8 mouse cellular contexts compared by ENCODE assay signal in the genomic region with DNA sequence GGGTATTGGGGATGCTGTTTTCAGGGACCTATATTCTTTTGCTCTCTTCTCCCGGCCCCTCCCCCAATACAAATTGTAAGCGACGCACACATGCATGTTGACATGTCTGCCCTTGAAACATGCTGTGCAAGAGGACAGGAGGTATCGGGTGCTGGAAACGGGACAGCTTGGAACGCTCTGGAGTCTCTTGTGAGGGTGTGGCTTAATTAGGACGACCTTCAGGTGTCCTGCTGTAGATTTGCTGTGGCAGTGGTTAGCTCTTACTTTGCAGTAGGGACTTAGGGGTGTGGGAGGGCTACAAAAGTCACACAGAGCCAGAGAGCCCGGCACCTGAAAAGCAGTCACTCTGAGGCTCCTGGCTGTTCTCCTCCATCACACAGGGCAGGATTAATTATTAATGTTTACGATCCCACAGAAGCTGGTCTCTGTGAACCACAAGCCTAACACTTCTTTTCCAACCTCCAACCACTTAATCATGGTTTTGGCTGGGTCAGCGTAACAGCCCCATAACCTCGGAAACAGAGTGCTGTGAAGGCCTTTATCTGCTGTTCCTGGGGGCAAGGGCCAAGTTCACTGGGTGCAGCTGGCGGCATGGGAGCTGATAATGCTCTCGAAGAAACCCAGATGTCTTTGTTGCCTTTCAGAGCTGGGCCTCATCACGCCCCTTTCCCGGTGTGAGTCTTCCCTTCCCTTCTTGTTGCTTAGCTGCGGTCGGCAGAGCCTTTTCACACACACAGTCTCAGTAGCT. TPM values are rescaled to one million over a fixed set of nuclear protein-coding genes. Genes with fewer than 3 reads are reported as not detected.
DNase-seq lines count a peak whose midpoint lies in the region; ATAC-seq and TF ChIP-seq lines count a peak whose summit lies in the region.

No protein-coding gene starts in this region.

- WGBS in neural tube, embryonic 15.5 days: 30% methylated on average over 17 of the region's 17 CpGs
- WGBS in heart, embryonic 16.5 days: 20% methylated on average over 17 of the region's 17 CpGs
- WGBS in stomach, postnatal 0 days: 30% methylated on average over 17 of the region's 17 CpGs
- WGBS in midbrain, embryonic 15.5 days: 49% methylated on average over 17 of the region's 17 CpGs

- peak; percentile 30 for DNase-seq in neural tube, embryonic 10.5 days (ENCODE audit: extremely low spot score, low spot score)
- peak; percentile 56 to 75 for DNase-seq in kidney, postnatal 4 days
- DNase-seq in stomach, postnatal 0 days (ENCODE audit: low spot score): peak; percentile 51
- no peak for DNase-seq in B cell, adult 2 months
- no peak for DNase-seq in cerebellum, adult 8-10 months

- no peak overlapping the region for H3K9ac ChIP-seq in neural tube, embryonic 15.5 days (replicated peaks)
- peak overlapping the region; percentile 40; the same call in 1 of the 2 replicates for H3K9ac ChIP-seq in heart, embryonic 16.5 days (ENCODE audit: low read length)
- H3K9ac ChIP-seq in stomach, postnatal 0 days (ENCODE audit: low read length): no peak overlapping the region
- H3K9ac ChIP-seq in midbrain, embryonic 15.5 days: no peak overlapping the region

- H3K27me3 ChIP-seq in neural tube, embryonic 15.5 days (replicated peaks): no peaks in the 10 kb centered on the region
- no peaks in the 10 kb centered on the region for H3K27me3 ChIP-seq in heart, embryonic 16.5 days (ENCODE audit: control insufficient read depth, insufficient read depth, low read length)
- H3K27me3 ChIP-seq in stomach, postnatal 0 days (ENCODE audit: control insufficient read depth, insufficient read depth, low read length): no peaks in the 10 kb centered on the region
- H3K27me3 ChIP-seq in midbrain, embryonic 15.5 days (replicated peaks): no peaks in the 10 kb centered on the region

- no peak overlapping the region for H3K4me2 ChIP-seq in neural tube, embryonic 15.5 days
- H3K4me2 ChIP-seq in heart, embryonic 16.5 days (ENCODE audit: low read depth, low read length): 0 out of 2 replicates have a peak overlapping the region, but pooled peaks have one; percentile 16
- no peak overlapping the region for H3K4me2 ChIP-seq in stomach, postnatal 0 days (replicated peaks; ENCODE audit: low read depth)
- no peak overlapping the region for H3K4me2 ChIP-seq in midbrain, embryonic 15.5 days

- no peaks in the 10 kb centered on the region for H3K36me3 ChIP-seq in neural tube, embryonic 15.5 days
- H3K36me3 ChIP-seq in heart, embryonic 16.5 days (ENCODE audit: control insufficient read depth, insufficient read depth): no peaks in the 10 kb centered on the region
- H3K36me3 ChIP-seq in stomach, postnatal 0 days (ENCODE audit: control insufficient read depth, insufficient read depth, low read length): no peaks in the 10 kb centered on the region
- H3K36me3 ChIP-seq in midbrain, embryonic 15.5 days (replicated peaks): no peaks in the 10 kb centered on the region

- no peaks in the 10 kb centered on the region for H3K9me3 ChIP-seq in neural tube, embryonic 15.5 days (replicated peaks)
- H3K9me3 ChIP-seq in heart, embryonic 16.5 days (replicated peaks; ENCODE audit: control insufficient read depth, low read length): no peaks in the 10 kb centered on the region
- H3K9me3 ChIP-seq in stomach, postnatal 0 days (ENCODE audit: control insufficient read depth, low read length): no peaks in the 10 kb centered on the region
- no peaks in the 10 kb centered on the region for H3K9me3 ChIP-seq in midbrain, embryonic 15.5 days

- no peak for ATAC-seq in neural tube, embryonic 15.5 days (ENCODE audit: low FRiP score)
- ATAC-seq in heart, embryonic 16.5 days (replicated peaks; ENCODE audit: extremely low read depth, insufficient read depth, low FRiP score): peak; percentile 41; the same call in 1 of the 2 replicates
- ATAC-seq in stomach, postnatal 0 days (ENCODE audit: low FRiP score, low TSS enrichment): peak; percentile 16; the same call in 1 of the 2 replicates
- ATAC-seq in midbrain, embryonic 15.5 days (replicated peaks): no peak

- no peak for TF ChIP-seq EP300 in stomach, postnatal 0 days (optimal IDR thresholded peaks at IDR 0.05)

- H3K4me3 ChIP-seq in neural tube, embryonic 15.5 days (replicated peaks): no peak overlapping the region
- no peak overlapping the region for H3K4me3 ChIP-seq in heart, embryonic 16.5 days (ENCODE audit: low read length)
- no peak overlapping the region for H3K4me3 ChIP-seq in stomach, postnatal 0 days (ENCODE audit: low read depth, low read length)
- H3K4me3 ChIP-seq in midbrain, embryonic 15.5 days: no peak overlapping the region

- no peak for TF ChIP-seq CTCF in stomach, postnatal 0 days (IDR thresholded peaks at IDR 0.05; ENCODE audit: low read depth)

- peaks cover 10% of the 10 kb centered on the region for H3K4me1 ChIP-seq in neural tube, embryonic 15.5 days
- H3K4me1 ChIP-seq in heart, embryonic 16.5 days (ENCODE audit: control insufficient read depth, insufficient read depth, low read length): peaks cover 14% of the 10 kb centered on the region
- no peaks in the 10 kb centered on the region for H3K4me1 ChIP-seq in stomach, postnatal 0 days (replicated peaks; ENCODE audit: control insufficient read depth, insufficient read depth)
- H3K4me1 ChIP-seq in midbrain, embryonic 15.5 days: peaks cover 6% of the 10 kb centered on the region; the same call in 1 of the 2 replicates

- H3K27ac ChIP-seq in neural tube, embryonic 15.5 days (replicated peaks): no peak overlapping the region
- peak overlapping the region; percentile 57; the same call in 1 of the 2 replicates for H3K27ac ChIP-seq in heart, embryonic 16.5 days (ENCODE audit: low read length)
- no peak overlapping the region for H3K27ac ChIP-seq in stomach, postnatal 0 days (replicated peaks)
- H3K27ac ChIP-seq in midbrain, embryonic 15.5 days: no peak overlapping the region

RNA-seq across cellular contexts. Expression of gene Nek2, which starts 17.9 kb away (rescaled TPM):
- 3.6 and 11.2 TPM in 2 replicates for polyA plus RNA-seq in neural tube, embryonic 15.5 days (2015; fragmentation: Nextera tagmentation; extraction: Ambion mirVana)
- polyA plus RNA-seq in heart, embryonic 16.5 days (2015; fragmentation: Nextera tagmentation; extraction: Ambion mirVana): 38.5 and 38.6 TPM in 2 replicates
- 7.9 and 10.6 TPM in 2 replicates for polyA plus RNA-seq in stomach, postnatal 0 days (2015; fragmentation: Nextera tagmentation; extraction: Ambion mirVana)
- polyA plus RNA-seq in midbrain, embryonic 15.5 days (2015; fragmentation: Nextera tagmentation; extraction: Ambion mirVana): 6.8 and 7.1 TPM in 2 replicates

Comparison
In these comparisons a context has a peak if more than half of its experiments do, and no peak if none do; other contexts are left out.
1. DNase-seq: peak in neural tube, embryonic 10.5 days (single experiment), kidney, postnatal 4 days (2 of 2) and stomach, postnatal 0 days (single experiment); none in B cell, adult 2 months (0 of 2) and cerebellum, adult 8-10 months (single experiment).
2. ATAC-seq: peak in heart, embryonic 16.5 days (single experiment) and stomach, postnatal 0 days (single experiment); none in neural tube, embryonic 15.5 days (single experiment) and midbrain, embryonic 15.5 days (single experiment).